Mouse (Mus musculus) cerebellum, postnatal 36 days (tissue): ENCODE results near the gene Ebf4.

Source experiments
- DNase-seq, 2 experiments: peaks; one replicate each; pipeline ENCODE4 v3.0.0; 2021 to 2022; ENCODE audit warnings: mixed read lengths in 2 of 2

The Ebf4 gene

GRCm38 (mm10) chr2:130294936-130295277 lies at the start of gene Ebf4:
Gene Ebf4 (plus strand): TSS chr2:130295169.
- DNase-seq: peak; percentile 30 to 45

GRCm38 (mm10) chr2:130246912-130247311 lies 48.1 kb upstream of the Ebf4 start:
- peak; percentile 4 to 30 for DNase-seq

- no peak for DNase-seq
Measured at GRCm38 (mm10) chr2:130248226-130248625, 46.7 kb upstream of the Ebf4 start.

GRCm38 (mm10) chr2:130256762-130257161 lies 38.2 kb upstream of the Ebf4 start:
- no peak for DNase-seq

GRCm38 (mm10) chr2:130260822-130261221 lies 34.1 kb upstream of the Ebf4 start:
- DNase-seq: no peak

GRCm38 (mm10) chr2:130261914-130262313 lies 33.1 kb upstream of the Ebf4 start:
- no peak for DNase-seq

- DNase-seq: no peak
Measured at GRCm38 (mm10) chr2:130262398-130262797, 32.6 kb upstream of the Ebf4 start.

GRCm38 (mm10) chr2:130265520-130265919 lies 29.4 kb upstream of the Ebf4 start:
- no peak for DNase-seq

- no peak for DNase-seq
Measured at GRCm38 (mm10) chr2:130268074-130268473, 26.9 kb upstream of the Ebf4 start.

GRCm38 (mm10) chr2:130273732-130274131 lies 21.2 kb upstream of the Ebf4 start:
- no peak for DNase-seq

- peak; percentile 99 to 100 for DNase-seq
Measured at GRCm38 (mm10) chr2:130274149-130274861, 20.7 kb upstream of the Ebf4 start, which contains the start of gene Nop56. Gene Nop56 (plus strand): TSS chr2:130274430.

GRCm38 (mm10) chr2:130274862-130275261 lies 20.1 kb upstream of the Ebf4 start:
- DNase-seq: peak in 1 of 2 experiments; percentile 20

GRCm38 (mm10) chr2:130275649-130276048 lies 19.3 kb upstream of the Ebf4 start:
- DNase-seq: peak; percentile 38 to 48

- no peak for DNase-seq
Measured at GRCm38 (mm10) chr2:130279600-130280091, 15.3 kb upstream of the Ebf4 start.

- DNase-seq: no peak
Measured at GRCm38 (mm10) chr2:130280224-130280623, 14.7 kb upstream of the Ebf4 start.

- DNase-seq: no peak
Measured at GRCm38 (mm10) chr2:130280818-130281217, 14.2 kb upstream of the Ebf4 start.

GRCm38 (mm10) chr2:130283854-130284654 lies 10.9 kb upstream of the Ebf4 start, which contains the start of gene Idh3b:
Gene Idh3b (minus strand): TSS chr2:130284547.
- DNase-seq: peak; percentile 93

- DNase-seq: no peak
Measured at GRCm38 (mm10) chr2:130289086-130289485, 5.9 kb upstream of the Ebf4 start.

GRCm38 (mm10) chr2:130291434-130291833 lies 3.5 kb upstream of the Ebf4 start:
- DNase-seq: peak; percentile 72 to 78

- no peak for DNase-seq
Measured at GRCm38 (mm10) chr2:130293009-130293408, 2.0 kb upstream of the Ebf4 start.

GRCm38 (mm10) chr2:130293486-130293885 lies 1.5 kb upstream of the Ebf4 start:
- DNase-seq: no peak

GRCm38 (mm10) chr2:130294218-130294935 lies 592 bp upstream of the Ebf4 start:
- DNase-seq: no peak
